Mouse (Mus musculus) liver, embryonic 15.5 days (tissue): ENCODE data around the gene Gfm2. TPM values are rescaled to one million over a fixed set of nuclear protein-coding genes. Genes with fewer than 3 reads are reported as not detected.

Source experiments
- polyA plus RNA-seq: library from polyadenylated mRNA; unstranded; fragments of >200 nt; fragmentation: Nextera tagmentation; extraction: Ambion mirVana; gene quantifications from 2 replicates; pipeline ENCODE4 v1.2.1, GENCODE M21; 2015

The Gfm2 gene
- polyA plus RNA-seq, 1 experiment from 2014 or later, result 16.6 TPM

Other genes with a start within 250 kb of the Gfm2 start
- gene Gcnt4, start 213.2 kb upstream of the Gfm2 start, polyA plus RNA-seq, result 0.90 and 1.3 TPM in 2 replicates
- not detected in 2 replicates for gene 1700029F12Rik, start 103.6 kb upstream of the Gfm2 start, polyA plus RNA-seq
- gene Fam169a, start 70.7 kb upstream of the Gfm2 start, polyA plus RNA-seq, result 0.84 and 0.98 TPM in 2 replicates
- 0.40 and 0.64 TPM in 2 replicates for gene Gm6169, start 38.7 kb upstream of the Gfm2 start, polyA plus RNA-seq
- 19.2 and 20.7 TPM in 2 replicates for gene Nsa2, start within 50 bp of the Gfm2 start, polyA plus RNA-seq
- gene Hexb, start 60.4 kb downstream of the Gfm2 start, polyA plus RNA-seq, result 26.0 and 28.3 TPM in 2 replicates
- 0.55 and 0.67 TPM in 2 replicates for gene Enc1, start 103.2 kb downstream of the Gfm2 start, polyA plus RNA-seq